Mouse (Mus musculus) neural tube, embryonic 14.5 days (tissue): Measurements from ENCODE around the gene Fgfrl1. TPM values are rescaled to one million over a fixed set of nuclear protein-coding genes. Genes with fewer than 3 reads are reported as not detected.

Experiments used
- ATAC-seq: fragments of 200-750 bp; cut with Nextera tagmentation; 2 replicates; pipeline ENCODE4 v1.8.0; 2017; ENCODE audit warnings: low read depth, mild to moderate bottlenecking, moderate TSS enrichment, moderate library complexity
- H3K27ac ChIP-seq: fragments of 300-500 bp; sonication (generic); 2 replicates; pipeline ENCODE4 v1.5.1; 2014; ENCODE audit warnings: low read depth, mild to moderate bottlenecking, control low read depth, low read length, moderate library complexity, mixed read lengths
- H3K27me3 ChIP-seq: fragments of 300-500 bp; sonication (generic); 2 replicates; pipeline ENCODE4 v1.6.1; 2014; ENCODE audit warnings: low read length; ENCODE audit not compliant: control insufficient read depth, insufficient read depth
- H3K36me3 ChIP-seq: fragments of 300-500 bp; sonication (generic); 2 replicates; pipeline ENCODE4 v1.6.1; 2014; ENCODE audit warnings: low read length, mixed read lengths; ENCODE audit not compliant: control insufficient read depth, insufficient read depth
- H3K4me1 ChIP-seq: fragments of 300-500 bp; sonication (generic); 2 replicates; pipeline ENCODE4 v1.6.1; 2014; ENCODE audit warnings: low read length; ENCODE audit not compliant: control insufficient read depth, insufficient read depth
- H3K4me2 ChIP-seq: fragments of 300-500 bp; sonication (generic); 2 replicates; pipeline ENCODE4 v1.6.1; 2014; ENCODE audit warnings: mild to moderate bottlenecking, low read depth, low read length, control low read depth
- H3K4me3 ChIP-seq: fragments of 300-500 bp; sonication (generic); 2 replicates; pipeline ENCODE4 v1.5.1; 2014; ENCODE audit warnings: low read depth, low read length, control low read depth, mixed read lengths
- H3K9ac ChIP-seq: fragments of 300-500 bp; sonication (generic); replicated peaks from 2 replicates; pipeline ENCODE4 v1.6.1; 2014; ENCODE audit warnings: low read depth, mild to moderate bottlenecking, control low read depth, low read length, mixed read lengths
- H3K9me3 ChIP-seq: fragments of 300-500 bp; sonication (generic); 2 replicates; pipeline ENCODE4 v1.6.1; 2016; ENCODE audit warnings: low read length; ENCODE audit not compliant: control insufficient read depth
- WGBS: fragments of 180-500 bp; shearing (Covaris S2); extraction: QIAGEN DNeasy Blood & Tissue Kit; methylation state at CpG from one replicate; pipeline ENCODE4 v1.1.7; 2014; 5-methylcytosine and 5-hydroxymethylcytosine counted together
- polyA plus RNA-seq: library from polyadenylated mRNA; unstranded; fragments of >200 nt; fragmentation: Nextera tagmentation; extraction: Ambion mirVana; gene quantifications from 2 replicates; pipeline ENCODE4 v1.2.1, GENCODE M21; 2014

Fgfrl1 gene
- polyA plus RNA-seq, 1 experiment from 2014 or later: 7.0 TPM

DNA sequence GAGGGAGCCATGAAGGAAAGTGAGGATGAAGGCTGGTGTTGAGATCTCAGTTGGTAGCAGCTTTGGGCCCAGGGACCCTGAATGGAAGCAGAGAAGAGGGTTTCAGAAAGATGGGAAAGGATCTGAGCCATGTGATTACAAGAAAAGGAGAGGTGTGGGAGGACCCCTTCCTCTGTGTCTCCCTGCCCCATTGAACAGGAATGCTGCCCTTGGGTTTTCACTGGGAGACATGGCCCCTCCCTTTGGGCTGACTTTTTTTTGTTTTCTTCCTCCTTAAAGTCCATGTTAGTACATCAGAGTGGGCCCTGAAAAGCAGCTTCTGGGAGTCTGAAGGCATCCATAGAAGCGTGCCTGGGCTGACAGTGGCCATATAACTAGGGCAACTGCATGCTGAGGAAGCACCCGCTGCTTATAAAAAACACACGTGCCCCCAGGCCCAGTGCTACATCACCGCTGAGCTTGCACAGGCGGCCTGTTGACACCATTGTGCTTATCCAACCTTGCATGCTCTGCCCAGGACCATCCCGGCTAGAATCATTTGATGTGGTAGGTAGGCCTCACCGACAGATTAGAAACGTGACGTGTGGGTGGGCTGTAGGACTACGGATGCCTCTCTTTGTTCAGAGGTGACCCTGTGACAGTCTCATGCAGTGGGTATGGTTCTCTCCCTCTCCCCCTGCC is 9.3 kb downstream of the Fgfrl1 start:
- Histone ChIP-seq H3K4me3 (no peak overlapping the region), H3K9me3 (no peaks in the 10 kb centered on the region), H3K4me1 (no peaks in the 10 kb centered on the region), H3K9ac (no peak overlapping the region), H3K36me3 (no peaks in the 10 kb centered on the region), H3K27ac (no peak overlapping the region), H3K27me3 (no peaks in the 10 kb centered on the region), H3K4me2 (no peak overlapping the region)
- ATAC-seq: no peak
- 61% methylated on average over 10 of the region's 10 CpGs for WGBS

DNA sequence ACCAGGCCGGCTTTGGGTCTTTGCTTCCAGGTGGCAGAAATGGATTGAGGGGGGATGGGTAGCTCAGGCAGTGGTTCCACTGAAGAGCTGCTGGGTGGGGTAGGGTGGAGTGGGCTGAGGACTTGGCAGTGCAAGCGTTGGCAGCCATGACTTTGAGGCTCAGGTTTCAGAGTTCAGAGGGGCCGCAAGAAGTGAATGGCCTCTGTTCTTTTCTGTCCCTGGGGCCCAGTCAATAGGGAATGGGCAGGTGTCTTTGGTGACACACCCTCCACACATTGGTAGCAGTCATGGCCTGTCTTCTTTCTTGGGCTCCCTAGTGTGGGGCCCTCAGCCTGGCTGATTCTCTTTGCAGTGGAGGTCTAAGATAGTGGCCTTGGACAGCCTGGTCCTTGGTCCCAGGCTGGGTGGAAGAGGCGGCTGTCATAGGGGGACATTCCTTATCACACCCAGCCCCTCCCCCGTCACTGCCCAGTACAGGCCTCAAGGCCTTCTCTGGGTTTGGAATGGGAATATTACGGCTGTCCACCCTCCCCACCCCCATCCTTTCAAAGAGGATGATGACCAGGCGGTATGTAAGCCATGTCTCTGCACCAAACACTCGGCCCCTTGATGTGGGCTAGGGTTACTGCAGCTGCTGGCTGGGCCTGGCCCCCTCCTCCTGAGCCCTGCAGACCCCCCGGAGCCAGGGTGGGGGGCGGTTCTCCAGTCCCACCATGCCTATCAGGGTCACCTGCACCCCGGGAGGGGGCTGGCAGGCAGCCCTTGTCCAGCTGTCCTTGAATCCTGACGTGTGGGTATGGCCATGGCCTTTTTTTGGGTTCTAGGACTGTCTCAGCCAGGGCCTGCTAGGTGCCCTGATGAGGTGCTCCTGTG is 11.8 kb downstream of the Fgfrl1 start:
- ATAC-seq: no peak
- Histone ChIP-seq H3K27ac (no peak overlapping the region), H3K4me2 (no peak overlapping the region), H3K4me1 (no peaks in the 10 kb centered on the region), H3K9me3 (no peaks in the 10 kb centered on the region), H3K36me3 (no peaks in the 10 kb centered on the region), H3K4me3 (no peak overlapping the region), H3K9ac (no peak overlapping the region), H3K27me3 (no peaks in the 10 kb centered on the region)
- WGBS: 85% methylated on average over 12 of the region's 12 CpGs

DNA sequence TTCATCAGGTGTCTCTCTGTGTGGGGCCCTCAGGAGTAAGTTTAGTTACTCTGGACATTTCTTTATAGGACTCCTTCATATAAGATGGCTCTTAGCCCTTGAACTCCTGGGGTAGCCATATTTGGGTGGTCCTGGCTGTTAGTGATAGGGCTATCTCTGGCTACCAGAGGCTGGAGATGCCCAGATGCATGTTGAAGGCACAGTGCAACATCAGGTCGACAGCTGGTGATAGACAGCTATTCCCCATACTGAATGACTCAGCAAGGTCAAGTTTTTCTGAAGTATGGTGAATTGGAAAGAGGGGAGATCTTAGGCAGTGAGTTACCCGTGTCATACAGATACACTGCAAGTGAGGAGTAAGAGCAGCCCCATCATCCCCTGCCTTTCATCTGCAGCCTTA is 15.6 kb downstream of the Fgfrl1 start:
- ATAC-seq: no peak

DNA sequence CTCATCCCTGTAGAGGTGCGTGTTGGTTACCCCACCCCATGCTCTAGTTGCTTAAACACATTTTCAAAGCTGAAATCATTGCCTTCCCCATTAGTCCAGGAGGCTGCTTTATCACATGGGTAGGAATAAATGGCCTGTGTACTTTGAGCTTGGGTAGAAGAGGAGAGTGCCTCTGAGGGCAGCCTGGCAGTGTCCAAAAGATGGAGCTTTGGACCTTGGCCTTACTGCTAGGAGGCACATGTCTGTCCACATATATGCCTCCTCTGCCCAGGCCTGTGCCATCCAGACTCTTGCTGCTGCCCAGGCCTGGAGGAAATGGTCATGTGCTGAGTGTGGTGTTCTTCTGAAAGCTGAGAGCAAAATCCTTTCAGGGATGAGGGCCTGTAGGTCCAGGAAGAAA is 16.2 kb downstream of the Fgfrl1 start:
- Histone ChIP-seq H3K9ac (no peak overlapping the region), H3K4me2 (no peak overlapping the region), H3K27ac (no peak overlapping the region), H3K4me1 (no peaks in the 10 kb centered on the region), H3K27me3 (no peaks in the 10 kb centered on the region), H3K9me3 (no peaks in the 10 kb centered on the region), H3K36me3 (no peaks in the 10 kb centered on the region), H3K4me3 (no peak overlapping the region)
- ATAC-seq: no peak
- WGBS: 96% methylated on average over 1 of the region's 1 CpGs

More for the DNA sequence above, 15.6 kb downstream of the Fgfrl1 start:
- 91% methylated on average over 2 of the region's 2 CpGs for WGBS
- Histone ChIP-seq H3K27ac (no peak overlapping the region), H3K9me3 (no peaks in the 10 kb centered on the region), H3K27me3 (no peaks in the 10 kb centered on the region), H3K36me3 (no peaks in the 10 kb centered on the region), H3K4me2 (no peak overlapping the region), H3K4me1 (no peaks in the 10 kb centered on the region), H3K4me3 (no peak overlapping the region), H3K9ac (no peak overlapping the region)

DNA sequence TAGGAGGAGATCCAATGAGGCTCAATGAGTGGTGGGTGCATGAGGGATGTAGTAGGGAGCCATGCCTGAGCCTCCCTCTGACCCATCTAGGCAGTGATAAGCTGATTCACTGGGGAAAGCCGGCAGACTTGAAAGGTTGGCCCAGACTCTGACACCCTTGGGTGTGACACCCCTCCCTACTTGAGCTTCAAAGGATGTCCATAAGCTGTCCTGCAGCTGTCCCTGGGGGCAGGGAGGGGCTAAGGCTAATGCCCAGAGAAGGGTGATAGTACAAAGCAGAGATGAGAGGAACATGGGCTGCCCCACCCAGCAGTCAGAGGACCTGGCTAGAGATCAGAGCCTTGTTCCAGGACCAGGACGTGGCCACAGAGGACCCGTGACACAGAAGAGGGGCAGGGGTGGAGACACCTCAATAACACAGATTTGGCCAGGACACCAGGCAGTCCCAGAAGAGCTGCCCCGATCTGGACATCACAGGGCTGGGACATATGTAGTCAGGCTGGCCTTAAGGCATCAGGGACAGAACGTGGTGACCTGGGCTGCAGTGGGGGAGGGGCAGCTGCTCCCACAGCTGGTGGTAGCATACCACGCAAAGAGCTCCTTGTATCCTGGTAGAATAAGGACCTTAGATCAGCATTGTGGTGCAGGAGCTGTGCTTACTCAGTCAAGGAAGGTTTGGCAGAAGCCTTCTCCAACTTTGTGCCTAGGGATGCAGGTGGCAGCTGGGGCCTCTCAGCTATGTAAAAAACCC is 17.0 kb downstream of the Fgfrl1 start:
- H3K9me3 ChIP-seq: no peaks in the 10 kb centered on the region
- H3K9ac ChIP-seq: no peak overlapping the region
- no peak overlapping the region for H3K4me2 ChIP-seq
- no peaks in the 10 kb centered on the region for H3K27me3 ChIP-seq
- no peak overlapping the region for H3K27ac ChIP-seq
- no peaks in the 10 kb centered on the region for H3K36me3 ChIP-seq
- ATAC-seq: no peak
- H3K4me3 ChIP-seq: no peak overlapping the region
- H3K4me1 ChIP-seq: no peaks in the 10 kb centered on the region
- WGBS: 62% methylated on average over 6 of the region's 6 CpGs

DNA sequence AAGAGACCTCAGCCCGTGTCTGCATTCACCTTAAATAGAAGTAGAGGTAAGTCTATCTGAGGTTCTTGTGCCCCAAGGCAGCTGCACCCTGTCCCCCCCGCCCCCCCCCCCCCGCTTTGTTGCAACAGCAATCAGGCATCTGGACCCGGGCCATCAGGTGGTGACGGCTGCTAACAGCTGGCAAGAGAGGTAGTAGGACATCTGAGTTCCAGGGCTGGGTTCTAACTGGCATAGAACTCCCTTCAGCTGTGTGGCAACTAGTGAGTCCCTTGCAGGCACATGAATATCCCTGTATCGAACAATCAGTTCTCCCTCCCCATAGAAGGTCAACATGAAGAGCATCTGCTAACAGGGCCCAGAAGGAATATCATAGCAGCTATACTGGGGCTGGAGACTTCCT is 19.8 kb downstream of the Fgfrl1 start:
- 87% methylated on average over 6 of the region's 6 CpGs for WGBS
- no peak overlapping the region for H3K4me2 ChIP-seq
- no peak overlapping the region for H3K27ac ChIP-seq
- H3K4me3 ChIP-seq: no peak overlapping the region
- no peaks in the 10 kb centered on the region for H3K36me3 ChIP-seq
- no peaks in the 10 kb centered on the region for H3K9me3 ChIP-seq
- H3K4me1 ChIP-seq: no peaks in the 10 kb centered on the region
- H3K9ac ChIP-seq: no peak overlapping the region
- no peaks in the 10 kb centered on the region for H3K27me3 ChIP-seq
- no peak for ATAC-seq

DNA sequence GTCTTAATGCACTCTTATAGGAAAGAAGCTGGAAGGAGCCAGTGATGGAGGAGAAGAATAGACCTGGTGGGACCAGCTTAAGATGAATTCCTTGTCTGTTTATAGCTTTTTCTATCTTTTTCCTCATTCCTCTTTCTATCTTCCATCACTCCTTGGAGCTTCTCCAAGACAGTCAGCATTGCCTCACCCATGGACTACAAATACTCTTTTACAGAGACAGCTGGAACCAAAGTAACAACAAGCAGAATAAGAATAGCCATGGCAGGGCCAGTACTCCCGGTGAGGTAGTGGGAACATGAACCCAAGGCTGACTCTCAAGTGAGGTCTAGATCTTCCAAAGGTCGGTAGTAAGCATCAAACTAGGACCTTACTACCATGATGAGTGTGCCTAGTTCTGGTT is 20.9 kb downstream of the Fgfrl1 start:
- Histone ChIP-seq H3K4me1 (no peaks in the 10 kb centered on the region), H3K9ac (no peak overlapping the region), H3K4me2 (no peak overlapping the region), H3K27ac (no peak overlapping the region), H3K9me3 (no peaks in the 10 kb centered on the region), H3K36me3 (no peaks in the 10 kb centered on the region), H3K4me3 (no peak overlapping the region), H3K27me3 (no peaks in the 10 kb centered on the region)
- 83% methylated on average over 2 of the region's 2 CpGs for WGBS
- ATAC-seq: no peak

DNA sequence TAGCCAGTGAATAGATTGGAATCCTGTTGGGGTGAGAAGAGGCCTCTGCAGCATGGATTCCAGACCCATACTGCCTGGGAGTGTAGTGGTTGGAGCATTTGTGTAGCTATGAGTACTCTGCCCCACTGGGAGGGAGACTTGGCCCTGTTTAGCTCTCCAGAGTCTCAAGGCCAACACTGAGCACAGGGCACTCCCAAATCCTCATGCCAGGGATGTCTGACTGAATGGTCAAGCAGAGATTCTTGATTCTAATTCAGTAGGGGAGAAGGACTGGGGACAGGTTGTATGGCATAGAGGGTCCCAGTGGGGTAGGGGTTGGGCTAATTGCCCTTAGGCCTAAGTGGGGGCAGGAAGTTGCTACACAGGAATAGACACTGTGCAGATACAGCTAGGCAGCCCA is 21.5 kb downstream of the Fgfrl1 start:
- H3K27me3 ChIP-seq: no peaks in the 10 kb centered on the region
- no peaks in the 10 kb centered on the region for H3K9me3 ChIP-seq
- H3K4me2 ChIP-seq: no peak overlapping the region
- H3K9ac ChIP-seq: no peak overlapping the region
- no peaks in the 10 kb centered on the region for H3K36me3 ChIP-seq
- no peak overlapping the region for H3K27ac ChIP-seq
- H3K4me3 ChIP-seq: no peak overlapping the region
- ATAC-seq: no peak
- no peaks in the 10 kb centered on the region for H3K4me1 ChIP-seq

DNA sequence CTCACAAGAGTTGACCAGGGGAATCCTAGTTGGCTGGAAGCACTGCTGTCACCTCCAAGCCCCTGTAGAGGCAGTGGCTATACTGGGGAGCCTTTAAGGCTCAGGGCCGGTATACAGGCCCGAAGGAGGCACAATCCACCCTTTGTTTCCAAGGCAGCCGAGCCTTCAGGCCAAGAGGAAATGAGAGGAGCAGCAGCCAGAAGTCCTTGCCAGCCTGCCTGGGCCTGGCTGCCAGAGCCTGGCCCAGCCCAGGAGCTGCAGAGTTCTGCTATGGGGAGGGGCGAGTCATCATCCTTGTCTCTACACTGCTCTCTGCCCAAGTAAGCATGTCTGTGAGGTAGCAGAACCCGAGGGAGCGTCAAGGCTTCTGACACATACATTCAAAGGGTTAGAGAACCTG is 22.0 kb downstream of the Fgfrl1 start:
- Histone ChIP-seq H3K36me3 (no peaks in the 10 kb centered on the region), H3K9ac (no peak overlapping the region), H3K4me3 (no peak overlapping the region), H3K27ac (no peak overlapping the region), H3K9me3 (no peaks in the 10 kb centered on the region), H3K4me2 (no peak overlapping the region), H3K27me3 (no peaks in the 10 kb centered on the region), H3K4me1 (no peaks in the 10 kb centered on the region)
- peak; percentile 68; the same call in 1 of the 2 replicates for ATAC-seq
- WGBS: 61% methylated on average over 6 of the region's 6 CpGs
